Comparison of ENCODE assay signal across 15 mouse cellular contexts in the genomic region with DNA sequence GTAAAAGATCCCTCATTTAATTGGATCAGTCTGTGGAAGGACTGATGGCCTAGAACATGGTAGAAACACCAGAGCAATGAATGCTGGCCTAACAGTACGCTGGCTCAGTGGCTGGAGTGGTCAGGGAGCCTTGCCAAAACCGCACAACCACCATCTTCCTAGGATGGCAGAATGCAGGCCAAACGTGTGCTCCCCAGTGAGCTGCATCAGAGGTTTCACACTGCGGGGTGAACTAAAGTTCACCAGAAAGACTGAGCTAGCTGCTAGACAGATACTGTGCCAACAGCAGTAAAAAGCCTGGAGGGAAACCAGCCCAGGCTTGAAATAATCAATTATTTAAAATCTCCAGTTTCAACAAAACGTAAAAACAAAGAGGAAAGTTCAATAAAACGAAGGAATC. TPM values are rescaled to one million over a fixed set of nuclear protein-coding genes. Genes with fewer than 3 reads are reported as not detected.
DNase-seq lines count a peak whose midpoint lies in the region; ATAC-seq lines count a peak whose summit lies in the region.
"Had no signal": no experiment of that assay in that cellular context is flagged by ENCODE, and none has a peak within 500 bp of the region (broad histone marks: within the 10 kb centered on the region; RNA-seq: fewer than 3 reads in every experiment).

No protein-coding gene starts in this region.

- no peak overlapping the region for H3K4me2 ChIP-seq in limb, embryonic 12.5 days
- no peak overlapping the region for H3K4me2 ChIP-seq in stomach, embryonic 16.5 days (ENCODE audit: low read depth, low read length)
- H3K4me2 ChIP-seq in forebrain, embryonic 12.5 days: no peak overlapping the region

- H3K4me1 ChIP-seq in limb, embryonic 12.5 days (replicated peaks): peaks cover 7% of the 10 kb centered on the region
- H3K4me1 ChIP-seq in limb, embryonic 10.5 days: no peaks in the 10 kb centered on the region
- no peaks in the 10 kb centered on the region for H3K4me1 ChIP-seq in stomach, embryonic 16.5 days (ENCODE audit: control insufficient read depth, insufficient read depth, low read length)
- H3K4me1 ChIP-seq in forebrain, embryonic 12.5 days: no peaks in the 10 kb centered on the region

- no peaks in the 10 kb centered on the region for H3K27me3 ChIP-seq in limb, embryonic 12.5 days
- no peaks in the 10 kb centered on the region for H3K27me3 ChIP-seq in limb, embryonic 10.5 days (ENCODE audit: low read depth, poor library complexity, severe bottlenecking)
- no peaks in the 10 kb centered on the region for H3K27me3 ChIP-seq in stomach, embryonic 16.5 days (ENCODE audit: control insufficient read depth, insufficient read depth, low read length)
- H3K27me3 ChIP-seq in forebrain, embryonic 12.5 days: no peaks in the 10 kb centered on the region

- peak; percentile 39 for DNase-seq in adrenal gland, postnatal 10 days
- DNase-seq in adrenal gland, adult 8-10 months: no peak
- DNase-seq in limb, embryonic 10.5 days (ENCODE audit: low spot score): no peak
- DNase-seq in gastrocnemius, postnatal 25 days: peak; percentile 15
- no peak for DNase-seq in left cerebral cortex, postnatal 10 days (ENCODE audit: extremely low spot score in 1 of 2, low spot score in 2 of 2)
- DNase-seq: cerebellum, adult 18-20 months; heart, adult 2 months; heart, postnatal 14 days; lung, adult 18-20 months; midbrain, embryonic 14.5 days had no signal

- no peak overlapping the region for H3K9ac ChIP-seq in limb, embryonic 12.5 days (replicated peaks)
- no peak overlapping the region for H3K9ac ChIP-seq in stomach, embryonic 16.5 days (ENCODE audit: low read length)
- no peak overlapping the region for H3K9ac ChIP-seq in forebrain, embryonic 12.5 days

- H3K27ac ChIP-seq in limb, embryonic 12.5 days: peak overlapping the region; percentile 59; the same call in 1 of the 2 replicates
- no peak overlapping the region for H3K27ac ChIP-seq in limb, embryonic 10.5 days
- no peak overlapping the region for H3K27ac ChIP-seq in stomach, embryonic 16.5 days (ENCODE audit: low read length)
- no peak overlapping the region for H3K27ac ChIP-seq in forebrain, embryonic 12.5 days
- H3K27ac ChIP-seq: heart, adult 2 months; hindbrain, postnatal 0 days had no signal

- 53% methylated on average over 6 of the region's 6 CpGs for WGBS in limb, embryonic 12.5 days
- 71% methylated on average over 6 of the region's 6 CpGs for WGBS in limb, embryonic 10.5 days
- WGBS in stomach, embryonic 16.5 days: 58% methylated on average over 6 of the region's 6 CpGs
- 80% methylated on average over 6 of the region's 6 CpGs for WGBS in forebrain, embryonic 12.5 days

- H3K4me3 ChIP-seq in limb, embryonic 12.5 days (replicated peaks): no peak overlapping the region
- no peak overlapping the region for H3K4me3 ChIP-seq in limb, embryonic 10.5 days
- H3K4me3 ChIP-seq in stomach, embryonic 16.5 days (replicated peaks; ENCODE audit: low read length): no peak overlapping the region
- no peak overlapping the region for H3K4me3 ChIP-seq in forebrain, embryonic 12.5 days (replicated peaks)
- H3K4me3 ChIP-seq: erythroblast, embryonic 14.5 days; heart, adult 2 months had no signal

- 0 out of 2 replicates have a peak, but pooled peaks have one; percentile 53 for ATAC-seq in limb, embryonic 12.5 days (ENCODE audit: insufficient number of reproducible peaks, insufficient read depth, low FRiP score, low TSS enrichment, low read depth)
- peak; percentile 50; the same call in 1 of the 2 replicates for ATAC-seq in stomach, embryonic 16.5 days (ENCODE audit: insufficient read depth, low FRiP score)
- ATAC-seq in forebrain, embryonic 12.5 days (ENCODE audit: low FRiP score): no peak
- ATAC-seq: hindbrain, postnatal 0 days had no signal

- intact Hi-C loops in left cerebral cortex, postnatal 10 days (cut with DNase I): no loop called here

- H3K36me3 ChIP-seq in limb, embryonic 12.5 days: no peaks in the 10 kb centered on the region
- H3K36me3 ChIP-seq in limb, embryonic 10.5 days: no peaks in the 10 kb centered on the region
- H3K36me3 ChIP-seq in stomach, embryonic 16.5 days (ENCODE audit: control insufficient read depth, insufficient read depth, low read length): no peaks in the 10 kb centered on the region
- H3K36me3 ChIP-seq in forebrain, embryonic 12.5 days (replicated peaks): no peaks in the 10 kb centered on the region

- no peaks in the 10 kb centered on the region for H3K9me3 ChIP-seq in limb, embryonic 12.5 days
- H3K9me3 ChIP-seq in limb, embryonic 10.5 days (replicated peaks): no peaks in the 10 kb centered on the region
- no peaks in the 10 kb centered on the region for H3K9me3 ChIP-seq in stomach, embryonic 16.5 days (replicated peaks; ENCODE audit: control insufficient read depth, low read length)
- no peaks in the 10 kb centered on the region; the same call in 1 of the 2 replicates for H3K9me3 ChIP-seq in forebrain, embryonic 12.5 days

RNA-seq across cellular contexts. Expression of a gene that starts 39.7 kb away (rescaled TPM):
- total RNA-seq in adrenal gland, postnatal 10 days (2021): 1 to 10 TPM in 1 of 2 experiments, under 1 TPM in 1; 0.99 to 3.5 TPM
- 10 to 100 TPM in 1 of 4 experiments, 1 to 10 TPM in 3; 3.6 to 18.8 (median 6.8) TPM for total RNA-seq in adrenal gland, adult 8-10 months (2022)
- polyA plus RNA-seq in limb, embryonic 12.5 days (2016; fragmentation: Nextera tagmentation; extraction: Ambion mirVana): 1.1 and 1.8 TPM in 2 replicates
- 1.0 and 1.4 TPM in 2 replicates for polyA plus RNA-seq in limb, embryonic 10.5 days (2016; fragmentation: Nextera tagmentation; extraction: Ambion mirVana)
- total RNA-seq in gastrocnemius, postnatal 25 days (2021): under 1 TPM; 0.13 to 0.49 TPM
- 0.92 and 1.4 TPM in 2 replicates for polyA plus RNA-seq in stomach, embryonic 16.5 days (2015; fragmentation: Nextera tagmentation; extraction: Ambion mirVana)
- 4.6 and 4.9 TPM in 2 replicates for polyA plus RNA-seq in forebrain, embryonic 12.5 days (2016; fragmentation: Nextera tagmentation; extraction: Ambion mirVana)
- total RNA-seq in left cerebral cortex, postnatal 10 days (2021): 100 to 1,000 TPM; 102 to 109 TPM
- polyA plus RNA-seq: erythroblast, embryonic 14.5 days had no signal

RNA-seq across cellular contexts. Expression of a gene that starts 40.0 kb away (rescaled TPM):
- total RNA-seq in adrenal gland, postnatal 10 days (2021): 10 to 100 TPM; 17.0 to 20.7 TPM
- total RNA-seq in adrenal gland, adult 8-10 months (2022): 10 to 100 TPM; 18.7 to 29.2 (median 24.9) TPM
- polyA plus RNA-seq in limb, embryonic 12.5 days (2016; fragmentation: Nextera tagmentation; extraction: Ambion mirVana): 35.0 and 36.4 TPM in 2 replicates
- 29.7 and 35.8 TPM in 2 replicates for polyA plus RNA-seq in limb, embryonic 10.5 days (2016; fragmentation: Nextera tagmentation; extraction: Ambion mirVana)
- 1 to 10 TPM; 8.8 to 9.4 TPM for total RNA-seq in gastrocnemius, postnatal 25 days (2021)
- polyA plus RNA-seq in stomach, embryonic 16.5 days (2015; fragmentation: Nextera tagmentation; extraction: Ambion mirVana): 21.5 and 22.5 TPM in 2 replicates
- polyA plus RNA-seq in forebrain, embryonic 12.5 days (2016; fragmentation: Nextera tagmentation; extraction: Ambion mirVana): 38.9 and 39.5 TPM in 2 replicates
- 10 to 100 TPM; 25.2 to 26.7 TPM for total RNA-seq in left cerebral cortex, postnatal 10 days (2021)

Comparison
In these comparisons a context has a peak if more than half of its experiments do, and no peak if none do; other contexts are left out.
1. DNase-seq: peak in adrenal gland, postnatal 10 days (single experiment) and gastrocnemius, postnatal 25 days (single experiment); none in adrenal gland, adult 8-10 months (single experiment), limb, embryonic 10.5 days (single experiment) and left cerebral cortex, postnatal 10 days (0 of 2).
2. RNA of a gene that starts 39.7 kb away (total RNA-seq): 102 to 109 TPM in left cerebral cortex, postnatal 10 days; 3.6 to 18.8 TPM in adrenal gland, adult 8-10 months, 0.99 to 3.5 TPM in adrenal gland, postnatal 10 days and 0.13 to 0.49 TPM in gastrocnemius, postnatal 25 days; every median in the first group is over 4 times any median in the second.